Mouse (Mus musculus): ENCODE data around the gene Rilpl1.

DNA sequence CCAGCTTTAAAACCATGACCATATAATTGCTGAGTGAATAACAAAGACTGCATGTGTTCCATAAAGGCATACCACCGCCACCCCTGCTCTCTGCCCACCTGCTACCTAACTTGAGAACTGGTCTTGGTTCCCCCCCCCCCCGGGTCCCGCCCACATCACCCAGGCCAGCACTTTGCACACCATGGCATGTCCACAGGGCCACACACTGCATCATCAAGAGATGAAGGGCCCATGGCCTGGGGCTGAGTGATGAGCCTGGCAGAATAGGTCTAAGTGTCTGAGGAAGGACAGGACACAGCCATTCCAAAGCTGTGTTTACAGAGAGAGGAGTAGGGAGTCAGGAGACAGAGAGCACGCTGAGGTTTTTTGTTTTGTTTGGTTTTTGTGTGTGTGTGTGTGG lies 2.8 kb downstream of the Rilpl1 start:
- TF ChIP-seq CTCF (IDR thresholded peaks at IDR 0.05; ENCODE audit: borderline replicate concordance, insufficient read depth, low read length) (no peak), POLR2A (IDR thresholded peaks at IDR 0.05; ENCODE audit: low read depth, low read length) (no peak)

Measured in embryonic fibroblast, embryonic 13.5 days (primary cell).